Mouse (Mus musculus): ENCODE measurements around the gene Slc2a5.

Gene Slc2a5

GRCm38 (mm10) chr4:150119055-150119454 is at the start of gene Slc2a5:
Gene Slc2a5, plus strand, starts transcription at chr4:150119283.
- no peak for DNase-seq

- DNase-seq, result no peak
Measured at GRCm38 (mm10) chr4:150070136-150070535, 48.9 kb upstream of the Slc2a5 start.

- no peak for DNase-seq
Measured at GRCm38 (mm10) chr4:150072416-150073101, 46.5 kb upstream of the Slc2a5 start.

GRCm38 (mm10) chr4:150073102-150073473 is 46.0 kb upstream of the Slc2a5 start:
- DNase-seq, result peak; percentile 55

- no peak for DNase-seq
Measured at GRCm38 (mm10) chr4:150075350-150075749, 43.7 kb upstream of the Slc2a5 start.

- peak; percentile 46 for DNase-seq
Measured at GRCm38 (mm10) chr4:150076147-150076546, 42.9 kb upstream of the Slc2a5 start.

- no peak for DNase-seq
Measured at GRCm38 (mm10) chr4:150078646-150079045, 40.4 kb upstream of the Slc2a5 start.

- no peak for DNase-seq
Measured at GRCm38 (mm10) chr4:150079244-150079643, 39.8 kb upstream of the Slc2a5 start.

- DNase-seq, result no peak
Measured at GRCm38 (mm10) chr4:150080330-150080967, 38.6 kb upstream of the Slc2a5 start.

- DNase-seq, result no peak
Measured at GRCm38 (mm10) chr4:150085366-150085765, 33.7 kb upstream of the Slc2a5 start.

GRCm38 (mm10) chr4:150086841-150087160 is 32.3 kb upstream of the Slc2a5 start:
- no peak for DNase-seq

GRCm38 (mm10) chr4:150087161-150087889 is 31.8 kb upstream of the Slc2a5 start, which contains the start of gene Gpr157:
Gene Gpr157, plus strand, starts transcription at chr4:150087365.
- peak; percentile 92 for DNase-seq

GRCm38 (mm10) chr4:150087890-150088530 is 31.1 kb upstream of the Slc2a5 start:
- DNase-seq, result no peak

- DNase-seq, result no peak
Measured at GRCm38 (mm10) chr4:150089121-150089520, 30.0 kb upstream of the Slc2a5 start.

- peak; percentile 39 for DNase-seq
Measured at GRCm38 (mm10) chr4:150091887-150092582, 27.0 kb upstream of the Slc2a5 start.

- no peak for DNase-seq
Measured at GRCm38 (mm10) chr4:150092583-150092902, 26.5 kb upstream of the Slc2a5 start.

GRCm38 (mm10) chr4:150093560-150094462 is 25.3 kb upstream of the Slc2a5 start:
- no peak for DNase-seq

- DNase-seq, result no peak
Measured at GRCm38 (mm10) chr4:150094463-150094789, 24.7 kb upstream of the Slc2a5 start.

GRCm38 (mm10) chr4:150096309-150096708 is 22.8 kb upstream of the Slc2a5 start:
- DNase-seq, result no peak

GRCm38 (mm10) chr4:150097847-150098246 is 21.2 kb upstream of the Slc2a5 start:
- no peak for DNase-seq

GRCm38 (mm10) chr4:150098880-150099279 is 20.2 kb upstream of the Slc2a5 start:
- no peak for DNase-seq

- no peak for DNase-seq
Measured at GRCm38 (mm10) chr4:150102822-150103221, 16.3 kb upstream of the Slc2a5 start.
